Mouse (Mus musculus) erythroblast, adult 5-6 weeks (primary cell): ENCODE results near the gene Cfc1. TPM values are rescaled to one million over a fixed set of nuclear protein-coding genes. Genes with fewer than 3 reads are reported as not detected.

ENCODE experiments used
- total RNA-seq, 2 experiments: library from RNA; stranded (forward) in 1 of 2; stranded (reverse) in 1 of 2; fragments of 150-400 nt in 1 of 2; fragments of 200-764, 138-1000 nt in 1 of 2; gene quantifications; 2 replicates each; pipeline versions ENCODE4 v1.2.3 to v1.2.4; 2015 to 2017; ENCODE audit warnings: low replicate concordance in 2 of 2

The Cfc1 gene
- total RNA-seq, 2 experiments from 2014 or later: not detected

Other genes starting within 250 kb of the Cfc1 start
- 21.1 and 25.5 TPM in 2 replicates for gene Ccdc115, start 96.0 kb upstream of the Cfc1 start, total RNA-seq (2015; ENCODE audit: low replicate concordance)
- 9.9 and 12.1 TPM in 2 replicates for gene Ccdc115, start 96.0 kb upstream of the Cfc1 start, total RNA-seq (2017; ENCODE audit: low replicate concordance)
- gene Imp4, start 95.8 kb upstream of the Cfc1 start, total RNA-seq (2015; ENCODE audit: low replicate concordance): 20.5 and 20.6 TPM in 2 replicates
- gene Imp4, start 95.8 kb upstream of the Cfc1 start, total RNA-seq (2017; ENCODE audit: low replicate concordance): 5.8 and 6.1 TPM in 2 replicates
- gene Ptpn18, start 75.9 kb upstream of the Cfc1 start, total RNA-seq (2015; ENCODE audit: low replicate concordance): 7.3 and 13.4 TPM in 2 replicates
- gene Ptpn18, start 75.9 kb upstream of the Cfc1 start, total RNA-seq (2017; ENCODE audit: low replicate concordance): 23.1 and 47.7 TPM in 2 replicates
- not detected in 2 replicates for gene Prss39, start 37.2 kb upstream of the Cfc1 start, total RNA-seq (2015; ENCODE audit: low replicate concordance)
- gene Prss39, start 37.2 kb upstream of the Cfc1 start, total RNA-seq (2017; ENCODE audit: low replicate concordance): not detected in 2 replicates
- gene Prss40, start 25.3 kb downstream of the Cfc1 start, total RNA-seq (2015; ENCODE audit: low replicate concordance): not detected in 2 replicates
- not detected in 2 replicates for gene Prss40, start 25.3 kb downstream of the Cfc1 start, total RNA-seq (2017; ENCODE audit: low replicate concordance)
- not detected in 2 replicates for gene Amer3, start 44.0 kb downstream of the Cfc1 start, total RNA-seq (2015; ENCODE audit: low replicate concordance)
- 0.56 TPM in 1 of 2 replicates, not detected in the other for gene Amer3, start 44.0 kb downstream of the Cfc1 start, total RNA-seq (2017; ENCODE audit: low replicate concordance)